Mouse (Mus musculus): ENCODE results near the gene Gm10696. TPM values are rescaled to one million over a fixed set of nuclear protein-coding genes. Genes with fewer than 3 reads are reported as not detected.
"Not testable (repeated sequence)": the region's sequence is repeated elsewhere in the genome, so short reads cannot be mapped to it uniquely, and the experiment has no call there.

The Gm10696 gene
- not detected for total RNA-seq (2021)

DNA sequence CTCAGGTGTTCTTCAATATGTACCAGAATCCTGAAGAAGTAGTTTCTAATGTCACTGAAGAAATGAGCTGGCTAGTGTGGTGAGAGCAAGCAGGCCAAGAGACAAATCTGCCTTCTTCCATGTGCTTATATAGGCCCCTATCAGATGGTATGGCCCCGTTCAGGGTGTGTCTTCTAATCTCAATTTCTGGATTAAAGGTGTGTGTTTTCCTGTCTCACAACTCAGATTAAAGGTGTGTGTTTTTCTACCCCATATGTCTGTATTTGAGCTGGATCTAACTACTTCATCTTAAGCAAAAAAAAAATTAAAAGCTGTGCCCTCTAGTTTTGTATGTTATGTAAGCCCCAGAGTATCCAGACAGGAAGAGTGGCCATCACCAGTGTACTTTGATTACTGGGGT, at the start of gene Gm10696:
Gene Gm10696, minus strand, starts transcription at position 101 of the 400 bp plus-strand sequence.
- not testable (repeated sequence) for DNase-seq

DNA sequence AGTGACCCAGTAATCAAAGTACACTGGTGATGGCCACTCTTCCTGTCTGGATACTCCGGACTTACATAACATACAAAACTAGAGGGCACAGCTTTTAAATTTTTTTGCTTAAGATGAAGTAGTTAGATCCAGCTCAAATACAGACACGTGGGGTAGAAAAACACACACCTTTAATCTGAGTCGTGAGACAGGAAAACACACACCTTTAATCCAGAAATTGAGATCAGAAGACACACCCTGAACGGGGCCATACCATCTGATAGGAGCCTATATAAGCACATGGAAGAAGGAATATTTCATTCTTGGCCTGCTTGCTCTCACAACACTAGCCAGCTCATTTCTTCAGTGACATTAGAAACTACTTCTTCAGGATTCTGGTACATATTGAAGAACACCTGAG, 18.4 kb upstream of the Gm10696 start, which contains the start of gene Gm5286:
Gene Gm5286, plus strand, starts transcription at position 301 of the 400 bp plus-strand sequence.
- not testable (repeated sequence) for DNase-seq

DNA sequence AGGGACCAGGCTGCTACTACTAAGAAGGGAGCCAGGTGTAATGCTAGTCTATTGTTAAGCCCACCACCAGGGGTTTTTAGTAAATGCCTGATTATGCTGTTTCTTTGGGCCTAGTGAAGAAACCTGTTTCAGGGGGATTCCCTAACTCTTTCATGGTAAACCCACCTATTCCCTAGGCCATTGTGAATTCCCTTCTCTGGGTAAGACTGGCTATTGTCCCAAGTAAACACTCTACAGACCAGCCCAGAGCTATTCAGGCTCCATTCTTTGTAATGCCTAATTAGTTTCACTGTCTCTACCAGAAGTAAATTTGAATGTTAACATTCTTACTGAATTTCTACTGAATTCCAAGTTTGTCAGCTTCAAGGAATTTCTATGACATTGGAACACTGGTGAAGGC, 10.6 kb downstream of the Gm10696 start:
- DNase-seq, result not testable (repeated sequence)

Other genes with a start within 250 kb of the Gm10696 start
- not detected for gene Gm9117, start 234.7 kb downstream of the Gm10696 start, total RNA-seq (2021)
- not detected for gene Tdpoz5, start 216.9 kb downstream of the Gm10696 start, total RNA-seq (2021)
- gene Gm9125, start 123.3 kb downstream of the Gm10696 start, total RNA-seq (2021), result not detected
- gene Gm10697, start 105.5 kb downstream of the Gm10696 start, total RNA-seq (2021), result not detected
- gene Gm5286, start 18.5 kb upstream of the Gm10696 start, total RNA-seq (2021), result not detected
- not detected for gene Gm4778, start 85.8 kb upstream of the Gm10696 start, total RNA-seq (2021)
- 10 to 100 TPM; 27.6 to 30.7 TPM for gene Them4, start 131.9 kb upstream of the Gm10696 start, total RNA-seq (2021)
- not detected for gene Them5, start 163.9 kb upstream of the Gm10696 start, total RNA-seq (2021)
- not detected for gene C2cd4d, start 184.2 kb upstream of the Gm10696 start, total RNA-seq (2021)
- under 1 TPM; 0.57 to 0.86 TPM for gene Rorc, start 194.6 kb upstream of the Gm10696 start, total RNA-seq (2021)
- 1 to 10 TPM in 1 of 2 experiments, under 1 TPM in 1; 0.78 to 1.2 TPM for gene Lingo4, start 220.3 kb upstream of the Gm10696 start, total RNA-seq (2021)
- 10 to 100 TPM; 39.1 to 43.4 TPM for gene Tdrkh, start 235.1 kb upstream of the Gm10696 start, total RNA-seq (2021)